Mouse (Mus musculus): ENCODE data around the gene Habp4.

- TF ChIP-seq CTCF (IDR thresholded peaks at IDR 0.05; ENCODE audit: low read depth, low read length) (no peak), POLR2A (IDR thresholded peaks at IDR 0.05; ENCODE audit: borderline replicate concordance, low read depth, low read length) (no peak)
Measured at GRCm38 (mm10) chr13:64208146-64208545, 46.5 kb downstream of the Habp4 start.

Measured in bone marrow macrophage, adult 2 months (primary cell).